Mouse (Mus musculus): ENCODE results near the gene Catsperd. TPM values are rescaled to one million over a fixed set of nuclear protein-coding genes. Genes with fewer than 3 reads are reported as not detected.

Gene Catsperd
- total RNA-seq, 2 experiments from 2014 or later = not detected

GRCm38 (mm10) chr17:56654771-56655170 lies 26.8 kb downstream of the Catsperd start:
- intact Hi-C loops (cut with DNase I) = no loop called here
- no peak for DNase-seq

GRCm38 (mm10) chr17:56655311-56655710 lies 27.4 kb downstream of the Catsperd start:
- intact Hi-C loops (cut with DNase I) = no loop called here
- no peak for DNase-seq

DNA sequence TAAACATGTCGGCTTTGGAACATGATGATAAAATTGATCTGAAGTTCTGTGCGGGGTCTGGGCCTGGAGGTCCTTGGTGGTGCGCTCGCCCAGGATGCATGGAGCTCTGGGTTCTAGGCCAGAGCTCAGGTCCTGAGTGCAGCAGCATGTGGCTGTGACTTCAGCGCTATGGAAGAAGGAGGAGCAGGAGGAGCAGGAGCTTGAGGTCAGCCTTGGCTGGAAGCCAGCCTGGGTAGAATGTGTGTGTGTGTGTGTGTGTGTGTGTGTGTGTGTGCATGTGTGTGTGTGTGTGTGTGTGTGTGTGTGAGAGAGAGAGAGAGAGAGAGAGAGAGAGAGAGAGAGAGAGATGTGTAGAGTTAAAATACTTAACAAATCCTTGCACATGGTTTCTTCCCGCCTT lies 28.2 kb downstream of the Catsperd start:
- DNase-seq = no peak
- intact Hi-C loops (cut with DNase I) = no loop called here

GRCm38 (mm10) chr17:56663659-56664058 lies 35.7 kb downstream of the Catsperd start:
- intact Hi-C loops (cut with DNase I) = no loop called here
- DNase-seq = no peak

DNA sequence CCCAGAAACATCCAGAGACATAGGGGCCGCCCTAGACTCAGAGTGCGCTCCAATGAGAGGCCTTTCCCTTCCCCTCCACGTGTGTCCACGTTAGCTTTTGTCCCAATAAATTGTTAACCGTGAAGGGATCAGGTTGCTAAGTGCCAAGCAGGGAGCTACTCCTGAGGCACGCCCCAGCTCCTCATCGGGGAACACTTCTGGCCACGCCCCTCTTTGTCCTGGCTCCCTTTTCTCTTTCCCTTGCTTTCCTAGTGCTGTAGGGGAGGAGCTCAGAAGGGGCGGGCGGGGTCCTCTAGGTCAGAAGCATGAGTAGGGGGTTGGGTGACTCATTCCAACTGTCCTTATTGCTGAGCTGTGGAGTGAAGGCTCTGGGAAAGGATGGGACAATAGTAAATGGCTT lies 36.4 kb downstream of the Catsperd start:
- DNase-seq = no peak
- intact Hi-C loops (cut with DNase I) = no loop called here

- intact Hi-C loops (cut with DNase I) = loop anchor here (5.0 kb wide), 3 partner anchors 39 to 309 kb away; partner anchors contain the start of genes Catsperd and Lonp1
- no peak for DNase-seq
These were observed 38.4 kb downstream of the Catsperd start for GRCm38 (mm10) chr17:56666384-56666783.

GRCm38 (mm10) chr17:56667591-56667990 lies 39.6 kb downstream of the Catsperd start:
- no peak for DNase-seq
- intact Hi-C loops (cut with DNase I) = loop anchor here (5.0 kb wide), 3 partner anchors 40 to 310 kb away; partner anchors contain the start of genes Catsperd and Lonp1

- DNase-seq = peak; percentile 87 to 91
- intact Hi-C loops (cut with DNase I) = loop anchor here (1.0 to 5.0 kb wide), 4 partner anchors 41 to 311 kb away; partner anchors contain the start of genes Catsperd, Lonp1 and Rpl36
These were observed 40.6 kb downstream of the Catsperd start for GRCm38 (mm10) chr17:56668384-56669144.

DNA sequence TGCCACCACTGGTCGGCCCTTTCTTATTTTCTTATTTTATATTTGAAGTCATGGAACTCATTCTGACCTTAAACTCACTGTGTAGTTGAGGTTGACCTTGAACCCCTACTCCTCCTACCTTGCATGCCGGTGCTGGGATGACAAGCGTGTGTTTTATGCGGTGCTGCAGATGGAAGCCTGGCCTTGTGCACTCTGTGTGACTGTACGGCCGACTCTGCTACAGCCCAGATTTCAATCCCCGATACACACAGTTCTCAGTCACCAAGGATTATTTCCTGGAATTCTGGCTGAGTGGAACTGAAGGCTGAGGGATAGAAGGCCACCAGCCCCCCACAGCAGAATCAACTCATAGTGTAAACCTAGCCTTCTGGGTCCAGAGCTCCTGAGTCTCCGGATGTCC lies 41.8 kb downstream of the Catsperd start:
- DNase-seq = no peak
- intact Hi-C loops (cut with DNase I) = loop anchor here (1.0 to 5.0 kb wide), 4 partner anchors 42 to 312 kb away; partner anchors contain the start of genes Catsperd, Lonp1 and Rpl36

- intact Hi-C loops (cut with DNase I) = no loop called here
- peak; percentile 99 to 100 for DNase-seq
These were observed 45.2 kb downstream of the Catsperd start, which contains the start of gene Ranbp3 for GRCm38 (mm10) chr17:56672941-56673646. Gene Ranbp3, plus strand, starts transcription at chr17:56673294.

GRCm38 (mm10) chr17:56673647-56674416 lies 45.9 kb downstream of the Catsperd start:
- intact Hi-C loops (cut with DNase I) = loop anchor here (2.0 kb wide), 1 partner anchor 39 kb away; no protein-coding TSS in a partner anchor
- no peak for DNase-seq

- no peak for DNase-seq
- intact Hi-C loops (cut with DNase I) = no loop called here
These were observed 53.8 kb downstream of the Catsperd start for GRCm38 (mm10) chr17:56681791-56682190.

DNA sequence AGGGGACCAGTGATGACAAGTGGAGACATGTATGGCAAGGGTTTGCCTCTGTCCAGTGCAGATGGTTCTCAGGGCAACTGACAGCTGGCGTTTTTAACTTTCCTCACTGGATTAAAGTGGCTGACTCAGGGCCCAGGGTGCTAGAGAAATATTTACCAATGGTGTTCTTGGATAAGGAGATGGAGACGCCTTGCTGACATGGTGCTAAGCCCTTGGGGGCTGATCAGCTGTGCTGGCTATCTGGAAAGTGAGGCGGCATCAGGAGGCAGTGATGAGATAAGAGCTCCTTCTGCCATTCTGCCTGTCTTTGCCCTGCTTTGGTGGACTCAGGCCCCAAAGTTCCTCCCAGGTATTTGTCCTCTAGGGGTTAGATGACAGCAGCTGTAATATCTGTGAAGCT lies 54.9 kb downstream of the Catsperd start:
- DNase-seq = no peak
- intact Hi-C loops (cut with DNase I) = no loop called here

- no peak for DNase-seq
- intact Hi-C loops (cut with DNase I) = no loop called here
These were observed 55.7 kb downstream of the Catsperd start for GRCm38 (mm10) chr17:56683546-56684140.

GRCm38 (mm10) chr17:56684649-56685048 lies 56.7 kb downstream of the Catsperd start:
- intact Hi-C loops (cut with DNase I) = loop anchor here (5.0 kb wide), 1 partner anchor 73 kb away; the partner anchor contains the start of gene Nrtn
- DNase-seq = no peak

GRCm38 (mm10) chr17:56686801-56687200 lies 58.9 kb downstream of the Catsperd start:
- DNase-seq = no peak
- intact Hi-C loops (cut with DNase I) = loop anchor here (5.0 kb wide), 1 partner anchor 70 kb away; the partner anchor contains the start of gene Nrtn

- DNase-seq = no peak
- intact Hi-C loops (cut with DNase I) = loop anchor here (5.0 kb wide), 1 partner anchor 69 kb away; the partner anchor contains the start of gene Nrtn
These were observed 60.1 kb downstream of the Catsperd start for GRCm38 (mm10) chr17:56688045-56688444.

GRCm38 (mm10) chr17:56688689-56689088 lies 60.7 kb downstream of the Catsperd start:
- intact Hi-C loops (cut with DNase I) = loop anchor here (5.0 kb wide), 1 partner anchor 69 kb away; the partner anchor contains the start of gene Nrtn
- no peak for DNase-seq

DNA sequence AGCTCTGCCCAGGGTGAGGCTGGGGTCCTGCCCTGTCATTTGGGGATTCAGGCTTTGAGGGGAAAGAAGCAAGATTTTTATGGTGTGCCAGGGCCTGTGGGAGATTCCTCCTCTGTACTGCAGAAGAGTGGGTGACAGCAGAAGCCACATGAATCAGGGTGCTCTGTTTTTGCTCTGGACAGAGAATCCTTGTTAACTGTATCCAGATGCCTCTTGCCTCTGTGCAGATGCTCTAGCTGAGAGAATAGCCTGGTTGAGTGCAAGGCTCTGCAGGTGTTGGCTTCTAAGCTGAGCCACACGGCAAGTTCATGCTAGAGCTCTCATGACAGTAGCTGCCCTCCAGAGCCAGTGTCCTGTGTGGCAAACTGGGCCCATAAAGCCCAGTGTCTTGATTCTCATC lies 65.5 kb downstream of the Catsperd start:
- no peak for DNase-seq
- intact Hi-C loops (cut with DNase I) = no loop called here

DNA sequence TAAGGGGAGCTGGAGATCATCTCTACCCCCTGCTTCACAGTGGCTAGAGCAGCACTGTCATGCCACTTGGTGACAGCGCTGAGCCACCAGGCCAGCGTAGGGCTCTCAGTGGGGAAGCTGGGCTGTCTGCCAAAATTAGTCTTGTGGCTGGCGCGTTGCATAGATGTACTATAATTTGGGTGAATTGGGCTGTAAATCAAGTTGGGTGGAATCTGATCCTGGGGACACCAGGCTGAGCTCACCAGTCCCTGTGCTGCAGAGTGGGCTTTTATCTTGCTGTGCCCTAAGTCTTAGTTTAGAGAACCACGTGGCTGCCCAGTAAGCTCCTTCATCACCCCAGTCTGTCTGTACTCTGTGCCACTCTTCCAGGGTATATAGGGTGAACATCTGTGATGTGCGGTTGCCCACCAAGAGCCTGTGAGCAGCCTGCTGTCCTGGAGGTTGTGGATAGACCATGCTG lies 65.9 kb downstream of the Catsperd start:
- DNase-seq = peak; percentile 44 to 64
- intact Hi-C loops (cut with DNase I) = no loop called here
